Mouse (Mus musculus) G1E (cell line): ENCODE results near the gene Spred1.

ENCODE experiments used
- CTCF ChIP-seq: IDR thresholded peaks from 2 replicates; pipeline ENCODE4 v1.5.1; 2012; ENCODE audit warnings: low read depth, low read length, inconsistent platforms, mixed read lengths
- GATA1 ChIP-seq: IDR thresholded peaks from 2 replicates; pipeline ENCODE4 v1.6.1; 2012; ENCODE audit warnings: borderline replicate concordance, low read length, inconsistent platforms, mixed read lengths
- POLR2AphosphoS5 ChIP-seq: IDR thresholded peaks from 2 replicates; pipeline ENCODE4 v1.6.1; 2012; ENCODE audit warnings: low read depth, low read length, inconsistent platforms; ENCODE audit not compliant: insufficient replicate concordance

GRCm38 (mm10) chr2:117203350-117203749 lies 82.2 kb downstream of the Spred1 start:
- TF ChIP-seq CTCF (no peak), GATA1 (no peak), POLR2AphosphoS5 (no peak)
